Mouse (Mus musculus) C2C12 (cell line): ENCODE results near the gene Rbm14.

Experiments
- CTCF ChIP-seq: IDR thresholded peaks from one replicate; pipeline ENCODE4 v1.5.1; 2011; ENCODE audit not compliant: control insufficient read depth, insufficient read depth, insufficient read length
- MAX ChIP-seq: IDR thresholded peaks from one replicate; pipeline ENCODE4 v1.6.1; 2011; ENCODE audit warnings: mild to moderate bottlenecking, control low read depth
- MYOD1 ChIP-seq: IDR thresholded peaks from one replicate; pipeline ENCODE4 v1.6.1; 2011; ENCODE audit warnings: low read depth; ENCODE audit not compliant: control insufficient read depth, insufficient read length
- MYOG ChIP-seq: IDR thresholded peaks from one replicate; pipeline ENCODE4 v1.6.1; 2011; ENCODE audit not compliant: control insufficient read depth, insufficient read length; ENCODE audit errors: extremely low read depth

DNA sequence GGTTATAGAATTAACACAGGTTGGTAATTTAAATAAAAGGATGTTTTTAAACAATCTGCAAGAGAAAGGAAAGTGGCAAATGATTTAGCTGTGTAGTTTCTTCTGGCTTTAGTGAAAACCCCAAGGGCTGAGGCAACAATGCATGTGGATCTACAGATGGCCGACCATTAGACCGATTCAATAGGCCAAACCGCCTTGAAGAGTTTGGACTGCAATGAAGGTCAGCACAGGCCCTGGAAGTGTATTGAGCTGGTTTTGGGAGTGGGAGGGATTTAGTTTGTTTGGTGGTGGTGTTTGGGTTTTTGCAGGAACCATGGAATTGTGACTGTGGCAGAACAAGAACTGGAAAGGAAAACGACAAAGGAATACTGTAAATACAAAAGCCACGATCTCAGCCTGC is 12.4 kb downstream of the Rbm14 start:
- TF ChIP-seq MYOD1 (no peak), CTCF (no peak), MYOG (no peak), MAX (no peak)
